Mouse (Mus musculus) C2C12 (cell line): ENCODE results near the gene Lhpp.

Experiments
- CEBPB ChIP-seq: IDR thresholded peaks from one replicate; pipeline ENCODE4 v1.6.1; 2011; ENCODE audit warnings: low read depth, mild to moderate bottlenecking, control low read depth, moderate library complexity
- CTCF ChIP-seq: IDR thresholded peaks from one replicate; pipeline ENCODE4 v1.5.1; 2011; ENCODE audit not compliant: control insufficient read depth, insufficient read depth, insufficient read length
- FOSL1 ChIP-seq: IDR thresholded peaks from one replicate; pipeline ENCODE4 v1.8.0; 2011; ENCODE audit warnings: mild to moderate bottlenecking, low read length; ENCODE audit not compliant: poor library complexity, insufficient read depth, severe bottlenecking
- MAX ChIP-seq: IDR thresholded peaks from one replicate; pipeline ENCODE4 v1.6.1; 2011; ENCODE audit warnings: mild to moderate bottlenecking, control low read depth

GRCm38 (mm10) chr7:132576116-132576650 lies 34.3 kb upstream of the Lhpp start, which contains the start of gene Oat:
- TF ChIP-seq FOSL1 (no peak), CTCF (peak; percentile 13), MAX (no peak), CEBPB (no peak)
